Mouse (Mus musculus) CH12.LX (cell line): ENCODE measurements around the gene Cdh23. TPM values are rescaled to one million over a fixed set of nuclear protein-coding genes. Genes with fewer than 3 reads are reported as not detected.

ENCODE experiments used
- DNase-seq: peaks from one replicate; pipeline ENCODE4 v3.0.0-alpha.2; 2013; ENCODE audit errors: extremely low read depth
- H3K27ac ChIP-seq: 2 replicates; pipeline ENCODE4 v1.5.1; 2012; ENCODE audit warnings: low read depth, mild to moderate bottlenecking, control low read depth, moderate library complexity; ENCODE audit not compliant: insufficient read depth
- H3K27me3 ChIP-seq: replicated peaks from 2 replicates; pipeline ENCODE3; 2012; ENCODE audit warnings: inconsistent platforms
- H3K36me3 ChIP-seq, 2 experiments: replicated peaks in 1 of 2; 2 replicates each; pipeline versions ENCODE3 to v1.6.1; 2012; ENCODE audit warnings: inconsistent platforms in 1 of 2, low read length in 1 of 2, mild to moderate bottlenecking in 1 of 2, mixed read lengths in 1 of 2, moderate library complexity in 1 of 2; ENCODE audit not compliant: control insufficient read depth in 1 of 2, insufficient read depth in 1 of 2
- H3K4me1 ChIP-seq, 2 experiments: 2 replicates each; pipeline ENCODE4 v1.6.1; 2012; ENCODE audit warnings: inconsistent platforms in 1 of 2, moderate library complexity in 1 of 2; ENCODE audit not compliant: insufficient read depth in 2 of 2, control insufficient read depth in 1 of 2
- H3K4me2 ChIP-seq: 2 replicates; pipeline ENCODE4 v1.6.1; 2012; ENCODE audit warnings: low read depth, mild to moderate bottlenecking, control low read depth; ENCODE audit not compliant: poor library complexity, insufficient read depth, severe bottlenecking
- H3K4me3 ChIP-seq, 3 experiments: fragments of 150-350 bp in 1 of 3; sonication (generic) in 1 of 3; replicated peaks in 1 of 3; 2 replicates each; pipeline versions ENCODE3 to v1.5.1; 2011 to 2012; ENCODE audit warnings: low read depth in 2 of 3, low read length in 2 of 3, mild to moderate bottlenecking in 2 of 3, moderate library complexity in 2 of 3, control low read depth in 1 of 3, improper control_type of control experiment in 1 of 3, inconsistent platforms in 1 of 3, mixed read lengths in 1 of 3; ENCODE audit not compliant: poor library complexity in 1 of 3
- H3K79me2 ChIP-seq: replicated peaks from 2 replicates; pipeline ENCODE4 v1.6.1; 2012; ENCODE audit warnings: mild to moderate bottlenecking, moderate library complexity; ENCODE audit not compliant: control insufficient read depth, poor library complexity, insufficient read depth, severe bottlenecking; ENCODE audit errors: extremely low read depth
- H3K9ac ChIP-seq: 2 replicates; pipeline ENCODE4 v1.6.1; 2012; ENCODE audit warnings: low read depth, mild to moderate bottlenecking, control low read depth, moderate library complexity; ENCODE audit not compliant: insufficient read depth
- H3K9me3 ChIP-seq: replicated peaks from 2 replicates; pipeline ENCODE3; 2012; ENCODE audit warnings: low read length, inconsistent platforms, mixed read lengths
- CHD2 ChIP-seq: IDR thresholded peaks from 2 replicates; pipeline ENCODE4 v1.6.1; 2011; ENCODE audit warnings: low read length, improper control_type of control experiment
- E2F4 ChIP-seq: IDR thresholded peaks from 2 replicates; pipeline ENCODE4 v1.6.1; 2011; ENCODE audit warnings: low read depth, low read length, improper control_type of control experiment; ENCODE audit not compliant: insufficient replicate concordance
- ELF1 ChIP-seq: IDR thresholded peaks from 2 replicates; pipeline ENCODE4 v1.6.1; 2014; ENCODE audit warnings: low read depth, mild to moderate bottlenecking, inconsistent platforms, low read length, improper control_type of control experiment
- EP300 ChIP-seq: IDR thresholded peaks from 2 replicates; pipeline ENCODE4 v1.6.1; 2011; ENCODE audit warnings: low read length, improper control_type of control experiment
- GABPA ChIP-seq: IDR thresholded peaks from 2 replicates; pipeline ENCODE4 v1.6.1; 2012; ENCODE audit warnings: low read depth, low read length, improper control_type of control experiment, inconsistent platforms; ENCODE audit not compliant: insufficient replicate concordance
- HCFC1 ChIP-seq: IDR thresholded peaks from 2 replicates; pipeline ENCODE4 v1.6.1; 2012; ENCODE audit warnings: low read depth, mild to moderate bottlenecking, inconsistent platforms, low read length, improper control_type of control experiment
- IRF4 ChIP-seq: IDR thresholded peaks from 2 replicates; pipeline ENCODE4 v1.6.1; 2014; ENCODE audit warnings: low read depth, mild to moderate bottlenecking, inconsistent platforms, low read length, improper control_type of control experiment
- JUN ChIP-seq: IDR thresholded peaks from 2 replicates; pipeline ENCODE4 v1.6.1; 2011; ENCODE audit warnings: low read depth, mild to moderate bottlenecking, low read length, improper control_type of control experiment, moderate library complexity; ENCODE audit not compliant: insufficient read depth
- MAFK ChIP-seq: IDR thresholded peaks from 2 replicates; pipeline ENCODE4 v1.6.1; 2011; ENCODE audit warnings: low read length, improper control_type of control experiment; ENCODE audit not compliant: insufficient replicate concordance
- MAZ ChIP-seq: IDR thresholded peaks from 2 replicates; pipeline ENCODE4 v1.6.1; 2012; ENCODE audit warnings: low read depth, mild to moderate bottlenecking, inconsistent platforms, low read length, improper control_type of control experiment, moderate library complexity
- NELFE ChIP-seq: IDR thresholded peaks from 2 replicates; pipeline ENCODE4 v1.6.1; 2011; ENCODE audit warnings: low read depth, low read length, improper control_type of control experiment
- PAX5 ChIP-seq: IDR thresholded peaks from 2 replicates; pipeline ENCODE4 v1.6.1; 2012; ENCODE audit warnings: low read length, inconsistent platforms, mixed read lengths
- POLR2A ChIP-seq: IDR thresholded peaks from 2 replicates; pipeline ENCODE4 v1.6.1; 2011; ENCODE audit warnings: low read depth, mild to moderate bottlenecking, improper control_type of control experiment, low read length
- RCOR1 ChIP-seq: conservative IDR thresholded peaks from 2 replicates; pipeline ENCODE4 v1.6.1; 2012; ENCODE audit warnings: low read depth, mild to moderate bottlenecking, inconsistent platforms, low read length, improper control_type of control experiment
- SIN3A ChIP-seq: IDR thresholded peaks from 2 replicates; pipeline ENCODE4 v1.6.1; 2012; ENCODE audit warnings: low read length, improper control_type of control experiment, inconsistent platforms
- SMC3 ChIP-seq: IDR thresholded peaks from 2 replicates; pipeline ENCODE4 v1.6.1; 2011; ENCODE audit warnings: low read depth, low read length, improper control_type of control experiment
- TBP ChIP-seq: conservative IDR thresholded peaks from 2 replicates; pipeline ENCODE4 v1.6.1; 2011; ENCODE audit warnings: low read depth, low read length, improper control_type of control experiment
- UBTF ChIP-seq: IDR thresholded peaks from 2 replicates; pipeline ENCODE4 v1.6.1; 2012; ENCODE audit warnings: low read depth, mild to moderate bottlenecking, inconsistent platforms, low read length, improper control_type of control experiment, moderate library complexity
- USF1 ChIP-seq: IDR thresholded peaks from 2 replicates; pipeline ENCODE4 v1.6.1; 2014; ENCODE audit warnings: low read depth, mild to moderate bottlenecking, inconsistent platforms, low read length, improper control_type of control experiment
- USF2 ChIP-seq: conservative IDR thresholded peaks from 2 replicates; pipeline ENCODE4 v1.6.1; 2011; ENCODE audit warnings: low read depth, low read length, improper control_type of control experiment
- ZKSCAN1 ChIP-seq: IDR thresholded peaks from 2 replicates; pipeline ENCODE4 v1.6.1; 2012; ENCODE audit warnings: low read depth, inconsistent platforms, low read length, improper control_type of control experiment, borderline replicate concordance
- ZNF384 ChIP-seq: IDR thresholded peaks from 2 replicates; pipeline ENCODE4 v1.6.1; 2012; ENCODE audit warnings: low read depth, low read length, improper control_type of control experiment, inconsistent platforms
- dilution Hi-C: fragments of 300-500 bp; cut with MboI; formaldehyde crosslinking; loops from 2 replicates; pipeline ENCODE4 v1.14.3; 2020; ENCODE audit warnings: low sequenced_read_pairs; ENCODE audit not compliant: extremely low pct_unique_long_range_greater_than_20kb, extremely low pct_ligation_motif_present
- in situ Hi-C: fragments of 300-500 bp; cut with MboI; formaldehyde crosslinking; loops from 3 replicates; pipeline ENCODE4 v1.14.3; 2019; ENCODE audit warnings: low sequenced_read_pairs, low pct_ligation_motif_present, low pct_unique_long_range_greater_than_20kb, mixed read lengths
- polyA plus RNA-seq: library from polyadenylated mRNA; unstranded; fragments of >175 nt; gene quantifications from 2 replicates; pipeline ENCODE4 v1.2.1, GENCODE M21; 2012; ENCODE audit warnings: low read depth; ENCODE audit not compliant: insufficient read length
- total RNA-seq, 2 experiments: library from RNA; depleted of rRNA; stranded (reverse); fragments of 300-350 nt in 1 of 2; fragments of >200 nt in 1 of 2; gene quantifications; 2 replicates each; pipeline ENCODE4 v1.2.3; 2012 to 2014

The Cdh23 gene
- total and polyA plus RNA-seq, 3 experiments: 0.20 to 0.73 (median 0.30) TPM

GRCm38 (mm10) chr10:60313606-60314005, 382.7 kb downstream of the Cdh23 start:
- no peak for TF ChIP-seq RCOR1
- TF ChIP-seq PAX5: no peak
- no peak for TF ChIP-seq ZKSCAN1
- TF ChIP-seq NELFE: no peak
- TF ChIP-seq ELF1: no peak
- TF ChIP-seq SIN3A: no peak
- TF ChIP-seq USF1: no peak
- no peak for TF ChIP-seq CHD2
- no peak for TF ChIP-seq SMC3
- no peak for TF ChIP-seq TBP
- no peak for TF ChIP-seq IRF4
- no peak for TF ChIP-seq GABPA
- TF ChIP-seq HCFC1: no peak
- TF ChIP-seq ZNF384: no peak
- no peak for TF ChIP-seq USF2
- TF ChIP-seq EP300: no peak
- TF ChIP-seq MAZ: no peak
- TF ChIP-seq POLR2A: no peak
- Histone ChIP-seq H3K4me3 (no peak overlapping the region), H3K4me2 (no peak overlapping the region), H3K79me2 (no peaks in the 10 kb centered on the region), H3K27ac (no peak overlapping the region), H3K9me3 (no peaks in the 10 kb centered on the region), H3K4me1 (peaks cover 0 to 12% of the 10 kb centered on the region in 2 experiments; a peak in 2 of 4 replicates), H3K27me3 (peaks cover 2% of the 10 kb centered on the region), H3K36me3 (no peaks in the 10 kb centered on the region), H3K9ac (no peak overlapping the region)
- in situ Hi-C loops: no loop called here
- dilution Hi-C loops: no loop called here
- no peak for DNase-seq

GRCm38 (mm10) chr10:60310629-60311028, 385.7 kb downstream of the Cdh23 start:
- H3K4me1 ChIP-seq: peaks cover 0 to 6% of the 10 kb centered on the region in 2 experiments; a peak in 1 of 4 replicates
- H3K36me3 ChIP-seq: peaks cover 0 to 9% of the 10 kb centered on the region in 2 experiments
- no peak overlapping the region for H3K9ac ChIP-seq
- TF ChIP-seq MAFK: no peak
- no peak for TF ChIP-seq USF1
- TF ChIP-seq E2F4: no peak
- TF ChIP-seq ZKSCAN1: no peak
- no peak for TF ChIP-seq MAZ
- no peak for TF ChIP-seq UBTF
- no peak for TF ChIP-seq JUN
- no peak for TF ChIP-seq CHD2
- TF ChIP-seq SMC3: no peak
- H3K79me2 ChIP-seq: no peaks in the 10 kb centered on the region
- in situ Hi-C loops (no loop called here), dilution Hi-C loops (no loop called here)
- H3K27me3 ChIP-seq: peaks cover 2% of the 10 kb centered on the region
- DNase-seq: no peak
- no peak overlapping the region for H3K4me3 ChIP-seq
- H3K27ac ChIP-seq: no peak overlapping the region
- H3K4me2 ChIP-seq: no peak overlapping the region
- H3K9me3 ChIP-seq: no peaks in the 10 kb centered on the region
